Mouse (Mus musculus): ENCODE measurements around the gene Rtf2. TPM values are rescaled to one million over a fixed set of nuclear protein-coding genes. Genes with fewer than 3 reads are reported as not detected.

Rtf2 gene
- total RNA-seq, 2 experiments from 2014 or later, result 45.3 to 45.4 TPM

GRCm38 (mm10) chr2:172481654-172482385 is 41.5 kb downstream of the Rtf2 start:
- DNase-seq (ENCODE audit: low spot score in 2 of 2), result no peak

GRCm38 (mm10) chr2:172483766-172484413 is 43.5 kb downstream of the Rtf2 start:
- DNase-seq (ENCODE audit: low spot score in 2 of 2), result no peak

GRCm38 (mm10) chr2:172484696-172485370 is 44.5 kb downstream of the Rtf2 start:
- no peak for DNase-seq (ENCODE audit: low spot score in 2 of 2)

GRCm38 (mm10) chr2:172496736-172497345 is 56.5 kb downstream of the Rtf2 start:
- DNase-seq (ENCODE audit: low spot score in 2 of 2), result no peak

- no peak for DNase-seq (ENCODE audit: low spot score in 2 of 2)
Measured at GRCm38 (mm10) chr2:172498823-172499222, 58.5 kb downstream of the Rtf2 start.

GRCm38 (mm10) chr2:172500752-172501316 is 60.5 kb downstream of the Rtf2 start:
- no peak for DNase-seq (ENCODE audit: low spot score in 2 of 2)

- DNase-seq (ENCODE audit: low spot score in 2 of 2), result no peak
Measured at GRCm38 (mm10) chr2:172501341-172501740, 61.0 kb downstream of the Rtf2 start.

GRCm38 (mm10) chr2:172502168-172502567 is 61.8 kb downstream of the Rtf2 start:
- no peak for DNase-seq (ENCODE audit: low spot score in 2 of 2)

- no peak for DNase-seq (ENCODE audit: low spot score in 2 of 2)
Measured at GRCm38 (mm10) chr2:172506121-172506520, 65.8 kb downstream of the Rtf2 start.

GRCm38 (mm10) chr2:172510056-172510712 is 69.8 kb downstream of the Rtf2 start:
- no peak for DNase-seq (ENCODE audit: low spot score in 2 of 2)

- no peak for DNase-seq (ENCODE audit: low spot score in 2 of 2)
Measured at GRCm38 (mm10) chr2:172510899-172511298, 70.5 kb downstream of the Rtf2 start.

GRCm38 (mm10) chr2:172516407-172516992 is 76.1 kb downstream of the Rtf2 start:
- no peak for DNase-seq (ENCODE audit: low spot score in 2 of 2)

Other genes with a start within 250 kb of the Rtf2 start
- gene Mc3r, start 192.1 kb upstream of the Rtf2 start, total RNA-seq (2021), result not detected
- 1 to 10 TPM; 4.3 to 4.6 TPM for gene Fam210b, start 95.0 kb upstream of the Rtf2 start, total RNA-seq (2021)
- 10 to 100 TPM; 12.2 to 12.8 TPM for gene Aurka, start 70.0 kb upstream of the Rtf2 start, total RNA-seq (2021)
- gene Cstf1, start 69.9 kb upstream of the Rtf2 start, total RNA-seq (2021), result 10 to 100 TPM; 27.0 to 29.9 TPM
- 1 to 10 TPM in 1 of 2 experiments, under 1 TPM in 1; 0.62 to 1.1 TPM for gene Cass4, start 46.8 kb upstream of the Rtf2 start, total RNA-seq (2021)
- gene Gcnt7, start 18.0 kb downstream of the Rtf2 start, total RNA-seq (2021), result not detected
- 1 to 10 TPM in 1 of 2 experiments, under 1 TPM in 1; 0.83 to 1.1 TPM for gene Fam209, start 32.0 kb downstream of the Rtf2 start, total RNA-seq (2021)
- gene Tfap2c, start 109.0 kb downstream of the Rtf2 start, total RNA-seq (2021), result not detected

All from gastrocnemius, postnatal 4 days (tissue).